Mouse (Mus musculus): ENCODE data around the gene BC034090. TPM values are rescaled to one million over a fixed set of nuclear protein-coding genes. Genes with fewer than 3 reads are reported as not detected.
"Not testable (repeated sequence)": the region's sequence is repeated elsewhere in the genome, so short reads cannot be mapped to it uniquely, and the experiment has no call there.

Gene BC034090
- 0.37 TPM in 1 of 2 replicates, not detected in the other for total RNA-seq (2017)

GRCm38 (mm10) chr1:155243797-155244770, at the start of gene BC034090:
TSS of gene BC034090 (minus strand) at chr1:155244444.
- no peak for ATAC-seq (ENCODE audit: extremely low read depth, insufficient number of reproducible peaks, low FRiP score, poor library complexity, severe bottlenecking)

GRCm38 (mm10) chr1:155293446-155293845, 49.2 kb upstream of the BC034090 start:
- peak; percentile 91 for ATAC-seq (ENCODE audit: extremely low read depth, insufficient number of reproducible peaks, low FRiP score, poor library complexity, severe bottlenecking)

- no peak for ATAC-seq (ENCODE audit: extremely low read depth, insufficient number of reproducible peaks, low FRiP score, poor library complexity, severe bottlenecking)
Measured at GRCm38 (mm10) chr1:155289411-155289810, 45.2 kb upstream of the BC034090 start.

GRCm38 (mm10) chr1:155288033-155288432, 43.8 kb upstream of the BC034090 start:
- ATAC-seq (ENCODE audit: extremely low read depth, insufficient number of reproducible peaks, low FRiP score, poor library complexity, severe bottlenecking): no peak

- ATAC-seq (ENCODE audit: extremely low read depth, insufficient number of reproducible peaks, low FRiP score, poor library complexity, severe bottlenecking): no peak
Measured at GRCm38 (mm10) chr1:155283808-155284207, 39.6 kb upstream of the BC034090 start.

- ATAC-seq (ENCODE audit: extremely low read depth, insufficient number of reproducible peaks, low FRiP score, poor library complexity, severe bottlenecking): peak; percentile 69; the same call in 1 of the 2 replicates
Measured at GRCm38 (mm10) chr1:155281003-155281793, 37.0 kb upstream of the BC034090 start.

GRCm38 (mm10) chr1:155280306-155280705, 36.1 kb upstream of the BC034090 start:
- no peak for ATAC-seq (ENCODE audit: extremely low read depth, insufficient number of reproducible peaks, low FRiP score, poor library complexity, severe bottlenecking)

- no peak for ATAC-seq (ENCODE audit: extremely low read depth, insufficient number of reproducible peaks, low FRiP score, poor library complexity, severe bottlenecking)
Measured at GRCm38 (mm10) chr1:155276381-155277033, 32.3 kb upstream of the BC034090 start.

- ATAC-seq (ENCODE audit: extremely low read depth, insufficient number of reproducible peaks, low FRiP score, poor library complexity, severe bottlenecking): no peak
Measured at GRCm38 (mm10) chr1:155275793-155276192, 31.5 kb upstream of the BC034090 start.

- no peak for ATAC-seq (ENCODE audit: extremely low read depth, insufficient number of reproducible peaks, low FRiP score, poor library complexity, severe bottlenecking)
Measured at GRCm38 (mm10) chr1:155274976-155275375, 30.7 kb upstream of the BC034090 start.

GRCm38 (mm10) chr1:155272953-155273352, 28.7 kb upstream of the BC034090 start:
- ATAC-seq (ENCODE audit: extremely low read depth, insufficient number of reproducible peaks, low FRiP score, poor library complexity, severe bottlenecking): no peak

GRCm38 (mm10) chr1:155262496-155262895, 18.3 kb upstream of the BC034090 start:
- not testable (repeated sequence) for ATAC-seq (ENCODE audit: extremely low read depth, insufficient number of reproducible peaks, low FRiP score, poor library complexity, severe bottlenecking)

GRCm38 (mm10) chr1:155254309-155254708, 10.1 kb upstream of the BC034090 start:
- ATAC-seq (ENCODE audit: extremely low read depth, insufficient number of reproducible peaks, low FRiP score, poor library complexity, severe bottlenecking): no peak

- no peak for ATAC-seq (ENCODE audit: extremely low read depth, insufficient number of reproducible peaks, low FRiP score, poor library complexity, severe bottlenecking)
Measured at GRCm38 (mm10) chr1:155253126-155253525, 8.9 kb upstream of the BC034090 start.

- ATAC-seq (ENCODE audit: extremely low read depth, insufficient number of reproducible peaks, low FRiP score, poor library complexity, severe bottlenecking): no peak
Measured at GRCm38 (mm10) chr1:155252631-155253121, 8.4 kb upstream of the BC034090 start.

GRCm38 (mm10) chr1:155251596-155251995, 7.4 kb upstream of the BC034090 start:
- no peak for ATAC-seq (ENCODE audit: extremely low read depth, insufficient number of reproducible peaks, low FRiP score, poor library complexity, severe bottlenecking)

GRCm38 (mm10) chr1:155250531-155251135, 6.4 kb upstream of the BC034090 start:
- no peak for ATAC-seq (ENCODE audit: extremely low read depth, insufficient number of reproducible peaks, low FRiP score, poor library complexity, severe bottlenecking)

- no peak for ATAC-seq (ENCODE audit: extremely low read depth, insufficient number of reproducible peaks, low FRiP score, poor library complexity, severe bottlenecking)
Measured at GRCm38 (mm10) chr1:155249896-155250295, 5.7 kb upstream of the BC034090 start.

- no peak for ATAC-seq (ENCODE audit: extremely low read depth, insufficient number of reproducible peaks, low FRiP score, poor library complexity, severe bottlenecking)
Measured at GRCm38 (mm10) chr1:155248041-155248440, 3.8 kb upstream of the BC034090 start.
